8 mouse cellular contexts compared by ENCODE assay signal in the genomic region with DNA sequence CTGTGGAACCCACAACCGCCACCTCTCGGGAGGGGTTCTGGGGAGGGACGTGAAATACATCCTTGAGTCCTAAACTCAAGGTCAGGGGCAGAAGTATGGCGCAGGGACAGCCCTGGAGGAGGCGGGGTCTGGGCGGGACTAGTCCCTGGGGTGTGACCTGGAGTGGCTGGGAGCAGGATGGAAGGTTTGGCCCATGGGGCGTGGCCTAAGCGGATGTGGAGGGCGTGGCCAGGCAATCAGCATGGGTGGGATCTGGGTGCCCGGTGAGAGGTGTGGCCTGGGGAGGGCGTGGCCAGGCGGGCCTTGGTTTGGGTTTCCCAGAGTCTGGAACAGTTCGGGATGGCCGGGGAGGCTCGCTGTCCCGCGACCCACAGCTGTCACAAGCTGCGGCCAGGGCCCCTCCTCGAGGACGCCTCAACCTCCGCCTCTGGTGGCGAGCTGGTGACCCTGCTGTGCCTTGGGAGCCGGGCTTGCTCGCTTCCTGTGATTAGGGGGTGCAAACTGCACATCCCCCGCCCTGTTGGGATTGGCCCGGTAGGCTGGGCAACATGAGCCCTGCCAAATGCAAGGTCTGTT. TPM values are rescaled to one million over a fixed set of nuclear protein-coding genes. Genes with fewer than 3 reads are reported as not detected.
DNase-seq lines count a peak whose midpoint lies in the region; ATAC-seq lines count a peak whose summit lies in the region.

No protein-coding gene starts in this region.

- peaks cover 21% of the 10 kb centered on the region for H3K27me3 ChIP-seq in hindbrain, embryonic 14.5 days (ENCODE audit: control insufficient read depth, insufficient read depth, low read length)

- peak overlapping the region; percentile 42; the same call in 1 of the 2 replicates for H3K9ac ChIP-seq in hindbrain, embryonic 14.5 days

- peak overlapping the region; percentile 54 for H3K4me2 ChIP-seq in hindbrain, embryonic 14.5 days (replicated peaks)

- no peaks in the 10 kb centered on the region for H3K36me3 ChIP-seq in hindbrain, embryonic 14.5 days (replicated peaks; ENCODE audit: control insufficient read depth, insufficient read depth)

- ATAC-seq in hindbrain, embryonic 14.5 days (ENCODE audit: low FRiP score): peak; percentile 74

- peak; percentile 99 for DNase-seq in ZHBTc4 (ENCODE audit: low read depth, low spot score)
- DNase-seq in cerebellum, postnatal 36 days: peak; percentile 27 to 61
- DNase-seq in frontal cortex, postnatal 25 days (ENCODE audit: low spot score in 2 of 2): peak; percentile 43 to 55
- DNase-seq in hindbrain, embryonic 14.5 days (ENCODE audit: low spot score): peak; percentile 57
- peak; percentile 44 for DNase-seq in left cerebral cortex, adult 11 months (ENCODE audit: low spot score)
- DNase-seq in lung, postnatal 36 days: peak; percentile 98
- DNase-seq in retina, postnatal 7 days (ENCODE audit: low read depth, low spot score): peak; percentile 65
- DNase-seq in urinary bladder, adult 2 months (ENCODE audit: low spot score): peak; percentile 72

- H3K9me3 ChIP-seq in hindbrain, embryonic 14.5 days (ENCODE audit: control insufficient read depth, low read length): no peaks in the 10 kb centered on the region

- H3K4me1 ChIP-seq in hindbrain, embryonic 14.5 days (replicated peaks; ENCODE audit: control insufficient read depth, insufficient read depth, low read length): no peaks in the 10 kb centered on the region

- WGBS in hindbrain, embryonic 14.5 days: under 1% methylated on average over 26 of the region's 26 CpGs

- H3K27ac ChIP-seq in hindbrain, embryonic 14.5 days: no peak overlapping the region

- H3K4me3 ChIP-seq in hindbrain, embryonic 14.5 days (replicated peaks; ENCODE audit: low read length): peak overlapping the region; percentile 27

RNA-seq across cellular contexts. Expression of gene Acacb, which starts 29.3 kb away (rescaled TPM):
- 3.6 and 3.7 TPM in 2 replicates for polyA plus RNA-seq in hindbrain, embryonic 14.5 days (2014; fragmentation: Nextera tagmentation; extraction: Ambion mirVana)
- polyA plus RNA-seq in urinary bladder, adult 2 months (2012; rRNA removed): 7.7 and 9.6 TPM in 2 replicates

RNA-seq across cellular contexts. Expression of gene Ung, which starts 45.5 kb away (rescaled TPM):
- polyA plus RNA-seq in hindbrain, embryonic 14.5 days (2014; fragmentation: Nextera tagmentation; extraction: Ambion mirVana): 5.4 and 6.5 TPM in 2 replicates
- 2.4 and 3.3 TPM in 2 replicates for polyA plus RNA-seq in urinary bladder, adult 2 months (2012; rRNA removed)

RNA-seq across cellular contexts. Expression of gene Alkbh2, which starts 47.7 kb away (rescaled TPM):
- 6.2 and 7.1 TPM in 2 replicates for polyA plus RNA-seq in hindbrain, embryonic 14.5 days (2014; fragmentation: Nextera tagmentation; extraction: Ambion mirVana)
- 8.8 and 9.4 TPM in 2 replicates for polyA plus RNA-seq in urinary bladder, adult 2 months (2012; rRNA removed)

Comparison
In these comparisons a context has a peak if more than half of its experiments do, and no peak if none do; other contexts are left out.
1. DNase-seq: peak in every context shown above with its lines; median percentile 99 in ZHBTc4; 98 in lung, postnatal 36 days; 72 in urinary bladder, adult 2 months; 65 in retina, postnatal 7 days; 57 in hindbrain, embryonic 14.5 days; 49 in frontal cortex, postnatal 25 days; 44 in cerebellum, postnatal 36 days; 44 in left cerebral cortex, adult 11 months.